Mouse (Mus musculus) kidney, postnatal 0 days (tissue): ENCODE data around the gene Smyd1. TPM values are rescaled to one million over a fixed set of nuclear protein-coding genes. Genes with fewer than 3 reads are reported as not detected.

Source experiments
- ATAC-seq: fragments of 200-750 bp; cut with Nextera tagmentation; replicated peaks from 2 replicates; pipeline ENCODE4 v1.8.0; 2017; ENCODE audit warnings: low read depth, moderate number of reproducible peaks, moderate TSS enrichment, moderate library complexity; ENCODE audit not compliant: low FRiP score
- DNase-seq: peaks from one replicate; pipeline ENCODE4 v3.0.0-alpha.2; 2016; ENCODE audit warnings: low spot score
- H3K27ac ChIP-seq: fragments of 300-500 bp; sonication (generic); 2 replicates; pipeline ENCODE4 v1.5.1; 2014; ENCODE audit warnings: mild to moderate bottlenecking
- H3K27me3 ChIP-seq: fragments of 300-500 bp; sonication (generic); 2 replicates; pipeline ENCODE4 v1.6.1; 2014; ENCODE audit warnings: low read length, mixed read lengths; ENCODE audit not compliant: insufficient read depth
- H3K36me3 ChIP-seq: fragments of 300-500 bp; sonication (generic); 2 replicates; pipeline ENCODE4 v1.6.1; 2014; ENCODE audit warnings: low read length, mixed read lengths; ENCODE audit not compliant: insufficient read depth
- H3K4me1 ChIP-seq: fragments of 300-500 bp; sonication (generic); replicated peaks from 2 replicates; pipeline ENCODE4 v1.6.1; 2014; ENCODE audit warnings: antibody characterized with exemption, low read length, mixed read lengths; ENCODE audit not compliant: insufficient read depth
- H3K4me2 ChIP-seq: fragments of 300-500 bp; sonication (generic); 2 replicates; pipeline ENCODE4 v1.6.1; 2014; ENCODE audit warnings: mild to moderate bottlenecking, low read length, moderate library complexity, mixed read lengths
- H3K4me3 ChIP-seq: fragments of 300-500 bp; sonication (generic); replicated peaks from 2 replicates; pipeline ENCODE4 v1.5.1; 2014; ENCODE audit warnings: low read depth, low read length
- H3K9ac ChIP-seq: fragments of 300-500 bp; sonication (generic); 2 replicates; pipeline ENCODE4 v1.6.1; 2014; ENCODE audit warnings: low read depth, low read length
- H3K9me3 ChIP-seq: fragments of 300-500 bp; sonication (generic); replicated peaks from 2 replicates; pipeline ENCODE4 v1.6.1; 2016; ENCODE audit warnings: low read length, inconsistent platforms, mixed read lengths
- CTCF ChIP-seq: IDR thresholded peaks from 2 replicates; pipeline ENCODE4 v1.5.1; 2016; ENCODE audit warnings: antibody characterized with exemption, low read depth, mild to moderate bottlenecking, moderate library complexity
- WGBS: fragments of 180-500 bp; shearing (Covaris S2); extraction: QIAGEN DNeasy Blood & Tissue Kit; methylation state at CpG from one replicate; pipeline ENCODE4 v1.1.7; 2014; 5-methylcytosine and 5-hydroxymethylcytosine counted together
- polyA plus RNA-seq: library from polyadenylated mRNA; unstranded; fragments of >200 nt; fragmentation: Nextera tagmentation; extraction: Ambion mirVana; gene quantifications from 2 replicates; pipeline ENCODE4 v1.2.1, GENCODE M21; 2015

Smyd1 gene
- polyA plus RNA-seq, 1 experiment from 2014 or later: 0.12 TPM

DNA sequence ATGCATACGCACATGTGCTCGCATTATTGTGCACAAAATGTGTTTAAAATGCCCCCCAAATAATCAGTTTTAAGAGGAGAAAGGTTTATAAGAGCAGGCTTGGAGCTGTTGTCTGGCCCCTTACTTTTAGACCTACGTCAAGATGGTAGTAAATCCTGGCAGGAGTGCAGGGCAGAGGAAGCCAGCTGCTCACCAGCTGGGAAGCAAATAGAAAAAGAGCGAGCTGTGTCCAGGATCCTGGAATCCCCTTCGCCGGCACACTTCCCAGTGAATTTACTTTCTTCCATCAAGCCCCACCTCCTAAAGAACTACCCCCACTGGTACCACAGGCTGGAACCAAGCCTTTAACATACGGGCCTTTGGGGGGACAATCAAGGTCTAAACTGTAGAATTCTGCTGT, 81.2 kb downstream of the Smyd1 start:
- peak; percentile 4 for DNase-seq
- H3K36me3 ChIP-seq: no peaks in the 10 kb centered on the region
- no peak overlapping the region for H3K27ac ChIP-seq
- no peaks in the 10 kb centered on the region for H3K9me3 ChIP-seq
- ATAC-seq: no peak
- H3K9ac ChIP-seq: no peak overlapping the region
- no peak overlapping the region for H3K4me2 ChIP-seq
- no peaks in the 10 kb centered on the region for H3K27me3 ChIP-seq
- WGBS: 70% methylated on average over 7 of the region's 7 CpGs
- no peak overlapping the region for H3K4me3 ChIP-seq
- no peaks in the 10 kb centered on the region for H3K4me1 ChIP-seq
- TF ChIP-seq CTCF: no peak

DNA sequence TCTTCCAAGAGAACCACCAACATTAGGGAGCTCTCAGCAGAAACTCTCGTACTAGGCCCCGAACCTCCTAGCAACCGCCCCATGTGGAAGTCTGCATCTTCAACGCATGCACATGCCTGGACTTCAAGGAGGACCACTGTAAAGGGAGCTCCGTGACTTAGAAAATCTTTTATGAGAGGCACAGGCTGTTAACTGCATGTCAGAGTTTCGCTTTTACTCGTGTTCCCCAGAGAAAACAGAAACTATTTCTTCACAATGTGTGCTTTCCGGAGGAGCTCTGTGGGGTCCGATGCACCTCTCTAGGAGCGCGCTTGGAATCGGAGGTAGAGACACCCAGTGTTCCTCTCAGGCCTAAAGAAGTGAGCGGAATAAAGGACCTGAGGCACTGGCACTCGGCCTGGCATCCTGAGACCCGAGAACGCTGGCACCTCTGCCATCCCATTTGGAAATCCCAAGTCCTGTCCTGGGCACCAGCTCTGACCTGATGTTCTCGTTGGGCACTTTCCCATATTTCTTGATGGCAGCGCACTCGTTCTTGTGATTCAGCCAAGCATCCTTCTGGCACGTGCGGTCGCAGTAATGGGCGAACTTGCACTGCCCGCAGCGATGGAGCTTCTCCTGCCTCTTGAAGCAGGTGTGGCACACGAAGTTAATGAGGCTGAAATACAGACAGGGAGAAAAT, 82.8 kb downstream of the Smyd1 start:
- WGBS: 74% methylated on average over 26 of the region's 26 CpGs
- Histone ChIP-seq H3K4me1 (no peaks in the 10 kb centered on the region), H3K4me3 (no peak overlapping the region), H3K9me3 (no peaks in the 10 kb centered on the region), H3K27me3 (no peaks in the 10 kb centered on the region), H3K36me3 (no peaks in the 10 kb centered on the region), H3K27ac (no peak overlapping the region), H3K9ac (no peak overlapping the region), H3K4me2 (no peak overlapping the region)
- no peak for DNase-seq
- no peak for ATAC-seq
- TF ChIP-seq CTCF: no peak

DNA sequence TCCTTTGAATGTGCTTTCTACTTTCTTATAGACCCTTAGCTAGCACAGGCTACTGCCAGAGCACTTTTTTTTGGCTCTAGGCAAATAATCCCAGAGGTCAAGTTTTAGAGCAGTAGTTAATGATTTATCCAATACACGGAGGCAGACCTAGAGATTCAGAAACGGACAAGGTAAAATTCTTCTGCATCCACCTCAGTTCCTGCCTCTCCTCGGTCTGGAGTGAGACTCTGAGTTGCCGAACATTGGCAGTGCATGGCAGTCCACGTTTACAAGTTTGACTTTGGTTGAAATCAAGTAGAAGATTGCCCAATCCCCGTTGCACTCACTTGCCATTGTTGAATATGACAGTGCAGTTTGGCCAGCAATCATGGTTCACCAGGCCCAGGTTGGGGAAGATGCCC, 85.0 kb downstream of the Smyd1 start:
- Histone ChIP-seq H3K9me3 (no peaks in the 10 kb centered on the region), H3K4me2 (no peak overlapping the region), H3K36me3 (no peaks in the 10 kb centered on the region), H3K9ac (no peak overlapping the region), H3K27me3 (no peaks in the 10 kb centered on the region), H3K27ac (no peak overlapping the region), H3K4me3 (no peak overlapping the region), H3K4me1 (no peaks in the 10 kb centered on the region)
- ATAC-seq: no peak
- DNase-seq: no peak
- no peak for TF ChIP-seq CTCF
- WGBS: 57% methylated on average over 6 of the region's 6 CpGs

DNA sequence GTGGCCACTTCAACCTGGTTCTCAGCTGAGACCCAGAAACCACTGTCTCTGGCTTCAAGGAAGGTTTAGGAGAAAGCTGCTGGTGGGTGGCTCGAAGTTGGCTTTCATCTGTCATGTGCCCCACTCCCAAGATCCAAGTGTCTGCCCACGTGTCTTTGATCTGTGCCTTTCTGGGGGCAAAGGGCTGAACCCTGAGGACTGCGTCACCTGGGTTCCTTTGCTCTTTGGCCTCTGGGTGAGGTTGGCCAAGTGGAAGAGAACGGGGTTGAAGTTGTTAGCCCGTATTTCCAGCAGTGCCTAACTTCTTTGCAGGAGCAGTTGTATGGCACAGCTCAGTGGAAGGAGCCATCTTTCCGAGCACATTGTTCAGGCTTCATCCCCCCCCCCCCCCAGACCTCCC, 85.5 kb downstream of the Smyd1 start:
- Histone ChIP-seq H3K36me3 (no peaks in the 10 kb centered on the region), H3K27ac (no peak overlapping the region), H3K4me2 (no peak overlapping the region), H3K9ac (no peak overlapping the region), H3K4me1 (no peaks in the 10 kb centered on the region), H3K4me3 (no peak overlapping the region), H3K27me3 (no peaks in the 10 kb centered on the region), H3K9me3 (no peaks in the 10 kb centered on the region)
- DNase-seq (no peak), ATAC-seq (no peak; the same call in 1 of the 2 replicates)
- WGBS: 73% methylated on average over 6 of the region's 6 CpGs
- TF ChIP-seq CTCF: no peak

DNA sequence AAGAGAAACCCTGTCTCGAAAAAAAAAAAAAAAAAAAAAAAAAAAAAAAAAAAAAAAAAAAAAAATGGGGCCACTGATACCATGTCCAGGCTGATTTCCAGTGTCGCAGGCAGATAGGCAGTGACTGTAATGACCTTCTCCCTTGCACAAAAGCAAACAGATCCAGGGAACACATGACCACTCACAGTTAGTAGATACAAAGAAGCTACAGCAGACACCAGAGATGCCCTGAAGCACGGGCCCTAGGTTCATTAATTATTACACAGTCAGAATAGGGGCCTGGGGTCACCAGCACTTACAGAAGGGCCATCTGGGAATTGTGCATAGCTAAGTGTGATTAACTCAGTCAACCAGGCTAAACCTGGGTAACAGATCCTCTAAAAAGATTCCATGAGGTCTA, 86.1 kb downstream of the Smyd1 start:
- no peak for DNase-seq
- H3K4me3 ChIP-seq: no peak overlapping the region
- no peaks in the 10 kb centered on the region for H3K4me1 ChIP-seq
- no peaks in the 10 kb centered on the region for H3K27me3 ChIP-seq
- no peak overlapping the region for H3K4me2 ChIP-seq
- no peak overlapping the region for H3K9ac ChIP-seq
- ATAC-seq: no peak
- H3K36me3 ChIP-seq: no peaks in the 10 kb centered on the region
- WGBS: 62% methylated on average over 3 of the region's 3 CpGs
- no peak for TF ChIP-seq CTCF
- H3K9me3 ChIP-seq: no peaks in the 10 kb centered on the region
- no peak overlapping the region for H3K27ac ChIP-seq

DNA sequence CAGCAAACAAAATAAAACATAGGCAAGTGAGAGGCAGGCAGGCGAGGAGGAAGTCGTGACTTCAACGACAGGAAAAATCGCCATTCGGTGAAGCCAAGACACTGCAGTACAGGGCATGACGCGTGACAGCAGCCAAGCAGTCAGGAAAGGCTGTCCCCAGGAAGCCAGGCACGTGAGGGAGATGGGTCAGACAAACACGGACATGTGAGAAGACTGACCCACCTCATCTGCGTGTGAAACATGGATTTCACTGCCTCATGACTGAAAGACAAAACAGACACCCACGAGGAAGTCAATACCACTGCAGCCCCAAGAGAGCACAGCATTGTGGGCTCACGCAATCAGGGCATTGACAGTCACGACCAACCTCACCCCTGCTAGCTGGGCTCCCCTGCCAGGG, 86.9 kb downstream of the Smyd1 start:
- ATAC-seq (no peak), DNase-seq (no peak)
- H3K4me1 ChIP-seq: no peaks in the 10 kb centered on the region
- H3K4me2 ChIP-seq: no peak overlapping the region
- no peak for TF ChIP-seq CTCF
- WGBS: 64% methylated on average over 13 of the region's 13 CpGs
- H3K9ac ChIP-seq: no peak overlapping the region
- H3K9me3 ChIP-seq: no peaks in the 10 kb centered on the region
- no peaks in the 10 kb centered on the region for H3K36me3 ChIP-seq
- no peaks in the 10 kb centered on the region for H3K27me3 ChIP-seq
- H3K27ac ChIP-seq: no peak overlapping the region
- H3K4me3 ChIP-seq: no peak overlapping the region
